Mouse (Mus musculus) forebrain, embryonic 16.5 days (tissue): Measurements from ENCODE around the gene Igsf23. TPM values are rescaled to one million over a fixed set of nuclear protein-coding genes. Genes with fewer than 3 reads are reported as not detected.

Source experiments
- ATAC-seq: fragments of 200-750 bp; cut with Nextera tagmentation; 2 replicates; pipeline ENCODE4 v1.8.0; 2017; ENCODE audit warnings: mild to moderate bottlenecking, moderate library complexity
- H3K27ac ChIP-seq: fragments of 300-500 bp; sonication (generic); 2 replicates; pipeline ENCODE4 v1.5.1; 2014; ENCODE audit warnings: low read length, control low read depth
- H3K27me3 ChIP-seq: fragments of 300-500 bp; sonication (generic); replicated peaks from 2 replicates; pipeline ENCODE4 v1.6.1; 2014; ENCODE audit warnings: low read length; ENCODE audit not compliant: control insufficient read depth, insufficient read depth
- H3K36me3 ChIP-seq: fragments of 300-500 bp; sonication (generic); 2 replicates; pipeline ENCODE4 v1.6.1; 2014; ENCODE audit not compliant: control insufficient read depth, insufficient read depth
- H3K4me1 ChIP-seq: fragments of 300-500 bp; sonication (generic); replicated peaks from 2 replicates; pipeline ENCODE4 v1.6.1; 2014; ENCODE audit warnings: low read length; ENCODE audit not compliant: control insufficient read depth, insufficient read depth
- H3K4me2 ChIP-seq: fragments of 300-500 bp; sonication (generic); 2 replicates; pipeline ENCODE4 v1.6.1; 2014; ENCODE audit warnings: mild to moderate bottlenecking, low read length, control low read depth
- H3K4me3 ChIP-seq: fragments of 300-500 bp; sonication (generic); replicated peaks from 2 replicates; pipeline ENCODE4 v1.5.1; 2014; ENCODE audit warnings: mild to moderate bottlenecking, low read length, control low read depth
- H3K9ac ChIP-seq: fragments of 300-500 bp; sonication (generic); replicated peaks from 2 replicates; pipeline ENCODE4 v1.6.1; 2014; ENCODE audit warnings: low read depth, low read length, control low read depth
- H3K9me3 ChIP-seq: fragments of 300-500 bp; sonication (generic); 2 replicates; pipeline ENCODE4 v1.6.1; 2016; ENCODE audit warnings: low read length; ENCODE audit not compliant: control insufficient read depth
- WGBS: fragments of 180-500 bp; shearing (Covaris S2); extraction: QIAGEN DNeasy Blood & Tissue Kit; methylation state at CpG from one replicate; pipeline ENCODE4 v1.1.7; 2014; 5-methylcytosine and 5-hydroxymethylcytosine counted together
- polyA plus RNA-seq: library from polyadenylated mRNA; unstranded; fragments of >200 nt; fragmentation: Nextera tagmentation; extraction: Ambion mirVana; gene quantifications from 2 replicates; pipeline ENCODE4 v1.2.1, GENCODE M21; 2015

Gene Igsf23
- polyA plus RNA-seq, 1 experiment from 2014 or later: not detected

GRCm38 (mm10) chr7:19911292-19911658 lies 39.3 kb downstream of the Igsf23 start:
- Histone ChIP-seq H3K27ac (no peak overlapping the region), H3K9me3 (no peaks in the 10 kb centered on the region), H3K9ac (no peak overlapping the region), H3K4me3 (no peak overlapping the region), H3K4me2 (no peak overlapping the region), H3K36me3 (peaks cover 2% of the 10 kb centered on the region; the same call in 1 of the 2 replicates), H3K4me1 (no peaks in the 10 kb centered on the region), H3K27me3 (no peaks in the 10 kb centered on the region)
- WGBS: 89% methylated on average over 6 of the region's 6 CpGs
- ATAC-seq: no peak

DNA sequence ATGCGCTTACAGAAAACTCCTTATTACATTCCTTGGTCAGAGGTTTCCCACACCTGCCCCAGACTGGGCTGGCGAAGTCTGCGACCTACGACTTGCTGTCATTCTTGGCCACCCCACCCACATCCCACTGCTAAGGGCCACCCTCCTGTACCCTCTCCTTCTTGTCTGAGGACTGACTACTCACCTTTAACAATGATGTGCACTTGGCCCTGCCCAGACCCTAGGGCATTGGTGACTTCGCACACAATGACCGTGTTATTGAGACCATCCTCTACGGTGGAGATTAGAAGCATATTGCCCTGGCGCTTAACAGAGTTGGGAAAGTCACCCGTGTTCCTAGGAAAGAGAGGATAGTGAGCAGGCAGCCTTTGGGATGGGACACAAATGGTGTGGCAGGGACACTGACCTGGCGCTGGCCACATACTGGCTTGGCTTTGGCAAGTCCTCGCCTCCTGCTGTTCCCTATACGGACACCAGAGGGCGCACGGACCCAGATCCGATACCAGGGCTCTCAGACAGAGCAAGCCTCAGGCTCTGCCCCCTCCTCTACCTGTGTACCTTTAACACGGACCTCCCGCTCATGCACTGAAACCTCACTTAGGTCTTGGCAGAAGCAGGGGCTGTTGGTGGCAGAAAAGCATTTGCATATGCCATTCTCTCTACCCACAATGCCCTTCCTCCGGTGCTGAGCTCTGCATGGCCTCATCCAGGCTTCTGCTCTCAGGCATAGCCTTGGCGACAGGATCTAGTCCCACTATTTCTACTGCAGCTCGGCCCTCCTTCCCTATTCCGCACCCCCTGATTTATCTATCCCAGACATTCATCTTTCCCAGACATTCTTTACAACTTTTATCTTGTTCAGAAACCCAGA lies 39.9 kb downstream of the Igsf23 start:
- ATAC-seq: peak; percentile 74
- H3K9ac ChIP-seq: no peak overlapping the region
- no peak overlapping the region for H3K4me2 ChIP-seq
- H3K27me3 ChIP-seq: no peaks in the 10 kb centered on the region
- H3K4me3 ChIP-seq: no peak overlapping the region
- no peaks in the 10 kb centered on the region for H3K9me3 ChIP-seq
- 50% methylated on average over 21 of the region's 21 CpGs for WGBS
- H3K27ac ChIP-seq: no peak overlapping the region
- H3K4me1 ChIP-seq: no peaks in the 10 kb centered on the region
- peaks cover 3% of the 10 kb centered on the region; the same call in 1 of the 2 replicates for H3K36me3 ChIP-seq

DNA sequence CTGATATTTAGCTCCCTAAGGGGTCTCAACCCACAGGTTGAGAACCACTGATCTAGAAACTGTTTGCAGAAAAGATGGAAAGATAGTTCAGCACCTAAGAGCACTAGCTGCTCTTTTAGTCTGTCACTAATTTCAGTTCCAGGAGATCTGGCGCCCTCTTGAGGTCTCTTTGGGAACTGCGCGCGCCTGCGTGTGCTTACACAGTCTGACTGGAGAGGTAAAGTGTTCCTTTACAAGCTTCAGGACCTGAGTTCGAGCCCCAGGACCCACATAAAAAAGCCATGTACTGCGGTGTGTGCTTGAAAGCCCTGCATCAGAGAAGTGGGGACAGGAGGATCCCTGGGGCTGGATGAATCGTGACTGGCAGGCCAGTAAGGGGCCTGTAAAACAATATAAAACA lies 60.7 kb downstream of the Igsf23 start:
- no peaks in the 10 kb centered on the region for H3K4me1 ChIP-seq
- no peak overlapping the region for H3K4me3 ChIP-seq
- no peak for ATAC-seq
- H3K36me3 ChIP-seq: no peaks in the 10 kb centered on the region
- no peaks in the 10 kb centered on the region for H3K27me3 ChIP-seq
- H3K27ac ChIP-seq: no peak overlapping the region
- H3K9me3 ChIP-seq: no peaks in the 10 kb centered on the region
- no peak overlapping the region for H3K4me2 ChIP-seq
- WGBS: 51% methylated on average over 8 of the region's 8 CpGs
- H3K9ac ChIP-seq: no peak overlapping the region

- Histone ChIP-seq H3K36me3 (no peaks in the 10 kb centered on the region), H3K4me2 (no peak within 1 kb of the TSS), H3K9me3 (no peaks in the 10 kb centered on the region), H3K27ac (no peak within 1 kb of the TSS), H3K27me3 (no peaks in the 10 kb centered on the region), H3K9ac (no peak within 1 kb of the TSS), H3K4me1 (no peaks in the 10 kb centered on the region), H3K4me3 (no peak within 1 kb of the TSS)
- ATAC-seq: no peak
- 78% methylated on average over 7 of the region's 7 CpGs for WGBS
Measured at GRCm38 (mm10) chr7:19887849-19888248, 62.7 kb downstream of the Igsf23 start, which contains the start of gene Ceacam19. Ceacam19 (minus strand) TSS chr7:19887965.

Other genes with a start within 250 kb of the Igsf23 start
- 109 TPM in 2 replicates for gene Tomm40, start 235.3 kb downstream of the Igsf23 start, polyA plus RNA-seq
- 42.3 and 48.4 TPM in 2 replicates for gene Nectin2, start 200.3 kb downstream of the Igsf23 start, polyA plus RNA-seq
- gene Bcam, start 179.7 kb downstream of the Igsf23 start, polyA plus RNA-seq: 7.9 and 8.8 TPM in 2 replicates
- not detected in 2 replicates for gene Cblc, start 153.9 kb downstream of the Igsf23 start, polyA plus RNA-seq
- 0.30 and 0.92 TPM in 2 replicates for gene Bcl3, start 128.0 kb downstream of the Igsf23 start, polyA plus RNA-seq
- 8.8 and 11.8 TPM in 2 replicates for gene Gm19345, start 98.8 kb downstream of the Igsf23 start, polyA plus RNA-seq
- 0.46 and 0.77 TPM in 2 replicates for gene Ceacam16, start 89.5 kb downstream of the Igsf23 start, polyA plus RNA-seq
- gene Ceacam19, start 62.8 kb downstream of the Igsf23 start, polyA plus RNA-seq: not detected in 2 replicates
- gene Pvr, start 29.6 kb downstream of the Igsf23 start, polyA plus RNA-seq: 7.6 and 10.3 TPM in 2 replicates
- not detected in 2 replicates for gene Ceacam20, start 14.7 kb upstream of the Igsf23 start, polyA plus RNA-seq
- not detected in 2 replicates for gene Nlrp9b, start 40.7 kb upstream of the Igsf23 start, polyA plus RNA-seq
- not detected in 2 replicates for gene Vmn1r91, start 148.9 kb upstream of the Igsf23 start, polyA plus RNA-seq
- gene Gm16442, start 171.8 kb upstream of the Igsf23 start, polyA plus RNA-seq: not detected in 2 replicates
- not detected in 2 replicates for gene Vmn1r93, start 188.3 kb upstream of the Igsf23 start, polyA plus RNA-seq
- gene Vmn1r94, start 217.6 kb upstream of the Igsf23 start, polyA plus RNA-seq: not detected in 2 replicates
- gene Vmn1r95, start 243.0 kb upstream of the Igsf23 start, polyA plus RNA-seq: not detected in 2 replicates